Mouse (Mus musculus): Measurements from ENCODE around the gene Pcp4l1. TPM values are rescaled to one million over a fixed set of nuclear protein-coding genes. Genes with fewer than 3 reads are reported as not detected.

Gene Pcp4l1
- total and polyA plus RNA-seq, 2 experiments from 2014 or later, result 22.1 to 24.1 TPM

DNA sequence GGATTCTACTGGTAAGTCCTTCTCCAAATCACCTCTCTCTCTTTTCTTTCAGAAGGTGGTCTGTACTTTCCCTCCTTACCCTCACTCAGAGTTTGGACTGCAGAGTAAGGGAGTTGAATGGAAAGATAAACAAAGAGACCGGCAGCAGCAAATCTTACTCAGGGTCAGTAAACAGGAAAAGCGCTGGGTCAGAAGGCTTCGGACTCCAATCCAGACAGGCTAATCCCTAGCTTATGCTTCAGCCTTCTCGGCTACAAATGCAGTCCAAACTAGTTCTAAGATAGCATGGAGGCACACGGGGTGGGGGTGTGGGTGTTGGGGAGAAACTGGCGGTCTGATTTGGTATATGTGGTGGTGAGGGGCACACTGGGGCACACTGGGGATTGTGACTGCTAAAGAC is 41.4 kb upstream of the Pcp4l1 start:
- H3K4me2 ChIP-seq (ENCODE audit: low read depth, low read length, poor library complexity, severe bottlenecking), result no peak overlapping the region
- H3K4me3 ChIP-seq (ENCODE audit: low read depth, low read length), result no peak overlapping the region
- H3K9ac ChIP-seq (replicated peaks; ENCODE audit: low read length, poor library complexity, severe bottlenecking), result no peak overlapping the region
- H3K36me3 ChIP-seq (ENCODE audit: insufficient read depth, low read length), result peaks cover 68% of the 10 kb centered on the region
- DNase-seq (ENCODE audit: low spot score) (no peak), ATAC-seq (ENCODE audit: low FRiP score) (no peak)
- no peak overlapping the region for H3K27ac ChIP-seq (ENCODE audit: low read depth, low read length)
- no peaks in the 10 kb centered on the region for H3K4me1 ChIP-seq (ENCODE audit: insufficient read depth, low read length)
- 84% methylated on average over 6 of the region's 6 CpGs for WGBS
- no peak for TF ChIP-seq CTCF (IDR thresholded peaks at IDR 0.05)
- no peaks in the 10 kb centered on the region for H3K27me3 ChIP-seq (ENCODE audit: insufficient read depth, low read length)
- no peaks in the 10 kb centered on the region for H3K9me3 ChIP-seq (ENCODE audit: low read length)

DNA sequence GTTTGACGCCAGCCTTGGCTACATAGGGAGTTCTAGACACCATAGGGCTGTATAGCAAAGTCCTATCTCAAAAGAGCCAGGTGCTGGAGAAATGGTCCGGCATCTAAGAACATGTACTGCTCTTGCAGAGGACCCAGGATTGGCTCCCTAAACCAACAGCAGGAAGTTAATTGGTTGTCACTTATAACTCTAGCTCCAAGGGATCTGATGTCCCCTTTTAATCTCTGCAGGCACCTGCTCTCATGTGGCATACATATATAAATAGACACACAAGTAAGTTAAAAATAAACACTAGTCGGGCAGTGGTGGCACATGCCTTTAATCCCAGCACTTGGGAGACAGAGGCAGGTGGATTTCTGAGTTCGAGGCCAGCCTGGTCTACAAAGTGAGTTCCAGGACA is 39.7 kb upstream of the Pcp4l1 start:
- Histone ChIP-seq H3K4me2 (ENCODE audit: low read depth, low read length, poor library complexity, severe bottlenecking) (no peak overlapping the region), H3K36me3 (ENCODE audit: insufficient read depth, low read length) (peaks cover 62% of the 10 kb centered on the region), H3K4me1 (ENCODE audit: insufficient read depth, low read length) (no peaks in the 10 kb centered on the region), H3K4me3 (ENCODE audit: low read depth, low read length) (no peak overlapping the region), H3K9me3 (ENCODE audit: low read length) (no peaks in the 10 kb centered on the region), H3K27me3 (ENCODE audit: insufficient read depth, low read length) (no peaks in the 10 kb centered on the region), H3K9ac (replicated peaks; ENCODE audit: low read length, poor library complexity, severe bottlenecking) (no peak overlapping the region), H3K27ac (ENCODE audit: low read depth, low read length) (no peak overlapping the region)
- 89% methylated on average over 4 of the region's 4 CpGs for WGBS
- TF ChIP-seq CTCF (IDR thresholded peaks at IDR 0.05), result no peak
- ATAC-seq (ENCODE audit: low FRiP score) (no peak), DNase-seq (ENCODE audit: low spot score) (no peak)

GRCm38 (mm10) chr1:171234538-171234937 is 38.5 kb upstream of the Pcp4l1 start:
- WGBS, result 91% methylated on average over 4 of the region's 4 CpGs

DNA sequence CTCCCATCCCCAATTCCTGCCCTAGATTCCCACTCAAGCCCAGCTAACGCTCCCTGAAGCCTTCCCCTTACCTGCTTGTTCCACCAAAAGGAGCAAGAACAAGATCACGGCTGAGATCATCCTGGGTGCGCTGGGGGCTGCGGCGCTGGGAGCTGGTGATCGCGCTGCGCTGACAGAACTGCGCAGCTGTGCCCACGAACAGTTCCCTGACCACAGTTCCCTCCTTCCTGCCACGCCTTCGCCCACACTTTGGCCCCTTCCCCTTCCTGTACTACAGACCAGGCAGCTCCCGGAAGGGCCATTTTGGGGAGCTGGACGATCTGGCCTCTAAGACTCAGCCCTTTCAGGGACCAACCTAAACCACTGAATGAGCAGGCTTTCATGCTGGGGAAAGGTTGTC is 38.1 kb upstream of the Pcp4l1 start, which contains the start of gene Fcer1g:
Fcer1g (minus strand) TSS at position 240 of the 400 bp plus-strand sequence.
- H3K27ac ChIP-seq (ENCODE audit: low read depth, low read length), result no peak within 1 kb of the TSS
- H3K9ac ChIP-seq (replicated peaks; ENCODE audit: low read length, poor library complexity, severe bottlenecking), result no peak within 1 kb of the TSS
- no peak within 1 kb of the TSS for H3K4me2 ChIP-seq (ENCODE audit: low read depth, low read length, poor library complexity, severe bottlenecking)
- no peak within 1 kb of the TSS for H3K4me3 ChIP-seq (ENCODE audit: low read depth, low read length)
- peaks cover 51% of the 10 kb centered on the region for H3K36me3 ChIP-seq (ENCODE audit: insufficient read depth, low read length)
- no peaks in the 10 kb centered on the region for H3K9me3 ChIP-seq (ENCODE audit: low read length)
- no peak for TF ChIP-seq CTCF (IDR thresholded peaks at IDR 0.05)
- H3K27me3 ChIP-seq (ENCODE audit: insufficient read depth, low read length), result no peaks in the 10 kb centered on the region
- DNase-seq (ENCODE audit: low spot score) (no peak), ATAC-seq (ENCODE audit: low FRiP score) (no peak)
- WGBS, result 89% methylated on average over 14 of the region's 14 CpGs
- no peaks in the 10 kb centered on the region for H3K4me1 ChIP-seq (ENCODE audit: insufficient read depth, low read length)

More at GRCm38 (mm10) chr1:171234538-171234937, 38.5 kb upstream of the Pcp4l1 start:
- Histone ChIP-seq H3K4me3 (ENCODE audit: low read depth, low read length) (no peak overlapping the region), H3K27ac (ENCODE audit: low read depth, low read length) (no peak overlapping the region), H3K9ac (replicated peaks; ENCODE audit: low read length, poor library complexity, severe bottlenecking) (no peak overlapping the region), H3K4me1 (ENCODE audit: insufficient read depth, low read length) (no peaks in the 10 kb centered on the region), H3K36me3 (ENCODE audit: insufficient read depth, low read length) (peaks cover 53% of the 10 kb centered on the region), H3K4me2 (ENCODE audit: low read depth, low read length, poor library complexity, severe bottlenecking) (no peak overlapping the region), H3K27me3 (ENCODE audit: insufficient read depth, low read length) (no peaks in the 10 kb centered on the region), H3K9me3 (ENCODE audit: low read length) (no peaks in the 10 kb centered on the region)
- ATAC-seq (ENCODE audit: low FRiP score) (no peak), DNase-seq (ENCODE audit: low spot score) (no peak)
- no peak for TF ChIP-seq CTCF (IDR thresholded peaks at IDR 0.05)

DNA sequence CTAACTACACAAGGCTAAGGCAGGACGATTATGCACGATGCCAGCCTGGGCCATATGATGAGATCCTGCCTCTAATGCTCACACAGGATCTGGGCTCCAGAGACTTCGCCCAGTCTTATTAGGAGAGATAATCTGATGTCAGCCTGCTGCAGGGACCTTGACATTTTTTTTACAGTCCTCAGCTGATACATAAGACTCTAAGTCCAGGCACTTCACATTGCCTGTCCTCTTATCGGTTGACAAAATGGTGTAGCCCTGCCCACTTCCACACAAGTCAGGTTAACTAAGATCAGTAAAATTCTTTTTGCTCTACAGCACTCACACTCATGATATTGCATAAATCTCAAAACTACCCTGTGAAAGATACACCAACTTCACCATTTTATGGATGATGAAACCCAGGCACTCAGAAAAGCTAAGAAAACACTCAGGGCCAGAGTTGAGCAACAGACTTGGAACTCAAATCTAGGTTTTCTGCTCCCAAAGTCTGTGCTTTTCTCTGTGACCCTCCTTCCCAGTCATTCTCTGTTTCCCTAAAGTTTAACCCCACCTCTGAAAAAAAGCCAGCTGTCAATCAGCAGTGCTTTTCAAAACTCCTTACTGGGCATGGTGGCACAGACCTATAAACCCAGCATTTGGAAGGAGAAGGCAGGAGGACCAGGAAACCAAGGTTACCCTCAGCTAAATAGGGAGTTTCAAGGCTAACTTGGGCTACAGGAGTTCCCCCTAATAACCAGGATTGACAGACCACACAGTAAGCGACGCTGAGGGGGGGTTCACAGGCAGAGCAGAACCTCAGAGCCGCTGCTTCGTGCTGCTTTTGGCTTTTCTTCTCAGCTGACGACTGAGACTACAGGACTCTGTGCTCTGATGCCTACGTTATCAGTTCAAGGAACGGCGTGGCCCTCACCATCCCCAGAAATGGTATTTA is 37.0 kb upstream of the Pcp4l1 start:
- no peak for ATAC-seq (ENCODE audit: low FRiP score)
- Histone ChIP-seq H3K9me3 (ENCODE audit: low read length) (no peaks in the 10 kb centered on the region), H3K4me2 (ENCODE audit: low read depth, low read length, poor library complexity, severe bottlenecking) (no peak overlapping the region), H3K36me3 (ENCODE audit: insufficient read depth, low read length) (peaks cover 41% of the 10 kb centered on the region), H3K27ac (ENCODE audit: low read depth, low read length) (no peak overlapping the region), H3K27me3 (ENCODE audit: insufficient read depth, low read length) (no peaks in the 10 kb centered on the region), H3K4me3 (ENCODE audit: low read depth, low read length) (no peak overlapping the region), H3K4me1 (ENCODE audit: insufficient read depth, low read length) (no peaks in the 10 kb centered on the region), H3K9ac (replicated peaks; ENCODE audit: low read length, poor library complexity, severe bottlenecking) (no peak overlapping the region)
- TF ChIP-seq CTCF (IDR thresholded peaks at IDR 0.05), result no peak
- DNase-seq (ENCODE audit: low spot score), result no peak
- 82% methylated on average over 12 of the region's 12 CpGs for WGBS

DNA sequence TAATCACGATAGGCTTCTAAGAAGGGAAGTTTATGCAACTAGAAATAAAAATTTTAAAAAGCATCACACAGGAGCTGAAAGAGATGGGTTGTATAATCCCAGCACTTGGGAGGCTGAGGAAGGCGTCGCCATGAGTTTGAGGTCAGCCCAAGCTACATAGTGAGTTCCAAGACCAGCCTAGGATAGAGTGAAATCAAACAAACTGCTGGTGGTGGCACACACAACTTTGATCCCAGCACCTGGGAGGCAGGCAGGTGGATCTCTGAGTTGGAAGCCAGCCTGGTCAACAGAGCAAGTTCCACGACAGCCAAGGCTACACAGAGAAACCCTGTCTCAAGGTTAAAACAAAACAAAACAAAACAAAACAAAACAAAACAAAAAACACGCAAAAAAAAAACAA is 36.3 kb upstream of the Pcp4l1 start:
- 84% methylated on average over 5 of the region's 5 CpGs for WGBS
- no peak for TF ChIP-seq CTCF (IDR thresholded peaks at IDR 0.05)
- H3K36me3 ChIP-seq (ENCODE audit: insufficient read depth, low read length), result peaks cover 34% of the 10 kb centered on the region
- no peak overlapping the region for H3K4me2 ChIP-seq (ENCODE audit: low read depth, low read length, poor library complexity, severe bottlenecking)
- no peaks in the 10 kb centered on the region for H3K9me3 ChIP-seq (ENCODE audit: low read length)
- ATAC-seq (ENCODE audit: low FRiP score) (no peak), DNase-seq (ENCODE audit: low spot score) (no peak)
- H3K4me3 ChIP-seq (ENCODE audit: low read depth, low read length), result no peak overlapping the region
- H3K27me3 ChIP-seq (ENCODE audit: insufficient read depth, low read length), result no peaks in the 10 kb centered on the region
- no peak overlapping the region for H3K9ac ChIP-seq (replicated peaks; ENCODE audit: low read length, poor library complexity, severe bottlenecking)
- H3K4me1 ChIP-seq (ENCODE audit: insufficient read depth, low read length), result no peaks in the 10 kb centered on the region
- no peak overlapping the region for H3K27ac ChIP-seq (ENCODE audit: low read depth, low read length)
